Mouse (Mus musculus) embryonic fibroblast, embryonic 13.5 days (primary cell): ENCODE measurements around the gene D330020A13Rik.

Source experiments
- CTCF ChIP-seq: IDR thresholded peaks from 2 replicates; pipeline ENCODE4 v1.5.1; 2011; ENCODE audit warnings: mild to moderate bottlenecking, control low read depth, low read length, moderate library complexity, borderline replicate concordance; ENCODE audit not compliant: insufficient read depth
- POLR2A ChIP-seq: IDR thresholded peaks from 2 replicates; pipeline ENCODE4 v1.6.1; 2011; ENCODE audit warnings: low read depth, mild to moderate bottlenecking, control low read depth, low read length, moderate library complexity

DNA sequence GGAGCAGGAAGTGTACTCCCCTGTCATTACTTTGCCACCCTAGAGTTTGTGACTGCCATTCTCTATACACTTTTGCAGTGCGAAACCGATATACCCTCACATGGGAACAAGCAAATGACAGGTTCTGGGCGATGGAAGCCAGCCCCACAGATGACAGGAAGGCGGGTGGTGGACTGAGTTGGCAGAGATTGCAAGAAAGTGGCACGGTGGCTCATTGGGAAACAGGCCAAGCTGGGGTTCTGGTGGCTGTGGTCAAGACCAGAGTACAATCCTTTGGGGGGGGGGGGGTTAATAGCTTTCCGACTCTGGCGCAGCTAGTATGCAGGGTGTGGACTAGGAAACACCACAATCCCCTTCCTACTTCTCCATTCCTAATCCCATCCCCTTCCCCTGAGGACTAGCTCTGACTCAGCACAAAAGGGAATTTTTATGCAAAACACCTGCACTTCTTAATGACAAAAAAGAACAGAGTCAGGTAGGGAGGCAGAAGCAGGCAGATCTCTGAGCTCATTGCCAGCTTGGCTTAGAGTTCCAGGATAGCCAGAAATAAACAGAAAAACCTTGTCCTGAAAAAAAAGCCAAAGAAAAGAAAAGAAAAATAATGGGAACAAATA is 2.7 kb upstream of the D330020A13Rik start:
- no peak for TF ChIP-seq POLR2A
- no peak for TF ChIP-seq CTCF
